Mouse (Mus musculus) CH12.LX (cell line): ENCODE data around the gene Atp9a. TPM values are rescaled to one million over a fixed set of nuclear protein-coding genes. Genes with fewer than 3 reads are reported as not detected.

Source experiments
- DNase-seq: peaks from one replicate; pipeline ENCODE4 v3.0.0-alpha.2; 2013; ENCODE audit errors: extremely low read depth
- H3K27ac ChIP-seq: 2 replicates; pipeline ENCODE4 v1.5.1; 2012; ENCODE audit warnings: low read depth, mild to moderate bottlenecking, control low read depth, moderate library complexity; ENCODE audit not compliant: insufficient read depth
- H3K27me3 ChIP-seq: replicated peaks from 2 replicates; pipeline ENCODE3; 2012; ENCODE audit warnings: inconsistent platforms
- H3K36me3 ChIP-seq, 2 experiments: replicated peaks in 1 of 2; 2 replicates each; pipeline versions ENCODE3 to v1.6.1; 2012; ENCODE audit warnings: inconsistent platforms in 1 of 2, low read length in 1 of 2, mild to moderate bottlenecking in 1 of 2, mixed read lengths in 1 of 2, moderate library complexity in 1 of 2; ENCODE audit not compliant: control insufficient read depth in 1 of 2, insufficient read depth in 1 of 2
- H3K4me1 ChIP-seq, 2 experiments: 2 replicates each; pipeline ENCODE4 v1.6.1; 2012; ENCODE audit warnings: inconsistent platforms in 1 of 2, moderate library complexity in 1 of 2; ENCODE audit not compliant: insufficient read depth in 2 of 2, control insufficient read depth in 1 of 2
- H3K4me2 ChIP-seq: 2 replicates; pipeline ENCODE4 v1.6.1; 2012; ENCODE audit warnings: low read depth, mild to moderate bottlenecking, control low read depth; ENCODE audit not compliant: poor library complexity, insufficient read depth, severe bottlenecking
- H3K4me3 ChIP-seq, 3 experiments: fragments of 150-350 bp in 1 of 3; sonication (generic) in 1 of 3; replicated peaks in 1 of 3; 2 replicates each; pipeline versions ENCODE3 to v1.5.1; 2011 to 2012; ENCODE audit warnings: low read depth in 2 of 3, low read length in 2 of 3, mild to moderate bottlenecking in 2 of 3, moderate library complexity in 2 of 3, control low read depth in 1 of 3, improper control_type of control experiment in 1 of 3, inconsistent platforms in 1 of 3, mixed read lengths in 1 of 3; ENCODE audit not compliant: poor library complexity in 1 of 3
- H3K79me2 ChIP-seq: replicated peaks from 2 replicates; pipeline ENCODE4 v1.6.1; 2012; ENCODE audit warnings: mild to moderate bottlenecking, moderate library complexity; ENCODE audit not compliant: control insufficient read depth, poor library complexity, insufficient read depth, severe bottlenecking; ENCODE audit errors: extremely low read depth
- H3K9ac ChIP-seq: 2 replicates; pipeline ENCODE4 v1.6.1; 2012; ENCODE audit warnings: low read depth, mild to moderate bottlenecking, control low read depth, moderate library complexity; ENCODE audit not compliant: insufficient read depth
- H3K9me3 ChIP-seq: replicated peaks from 2 replicates; pipeline ENCODE3; 2012; ENCODE audit warnings: low read length, inconsistent platforms, mixed read lengths
- BHLHE40 ChIP-seq: IDR thresholded peaks from 2 replicates; pipeline ENCODE4 v1.6.1; 2011; ENCODE audit warnings: mild to moderate bottlenecking, low read depth, low read length, improper control_type of control experiment
- CTCF ChIP-seq, 2 experiments: IDR thresholded peaks in 1 of 2; conservative IDR thresholded peaks in 1 of 2; 2 replicates each; pipeline ENCODE4 v1.5.1; 2011 to 2012; ENCODE audit warnings: low read depth in 2 of 2, low read length in 2 of 2, improper control_type of control experiment in 1 of 2, inconsistent platforms in 1 of 2, mild to moderate bottlenecking in 1 of 2, moderate library complexity in 1 of 2
- ELF1 ChIP-seq: IDR thresholded peaks from 2 replicates; pipeline ENCODE4 v1.6.1; 2014; ENCODE audit warnings: low read depth, mild to moderate bottlenecking, inconsistent platforms, low read length, improper control_type of control experiment
- EP300 ChIP-seq: IDR thresholded peaks from 2 replicates; pipeline ENCODE4 v1.6.1; 2011; ENCODE audit warnings: low read length, improper control_type of control experiment
- ETS1 ChIP-seq: conservative IDR thresholded peaks from 2 replicates; pipeline ENCODE4 v1.6.1; 2012; ENCODE audit warnings: low read depth, mild to moderate bottlenecking, inconsistent platforms, low read length, improper control_type of control experiment, moderate library complexity
- IRF4 ChIP-seq: IDR thresholded peaks from 2 replicates; pipeline ENCODE4 v1.6.1; 2014; ENCODE audit warnings: low read depth, mild to moderate bottlenecking, inconsistent platforms, low read length, improper control_type of control experiment
- JUN ChIP-seq: IDR thresholded peaks from 2 replicates; pipeline ENCODE4 v1.6.1; 2011; ENCODE audit warnings: low read depth, mild to moderate bottlenecking, low read length, improper control_type of control experiment, moderate library complexity; ENCODE audit not compliant: insufficient read depth
- JUND ChIP-seq: conservative IDR thresholded peaks from 2 replicates; pipeline ENCODE4 v1.6.1; 2011; ENCODE audit warnings: low read depth, low read length, improper control_type of control experiment
- MAX ChIP-seq: IDR thresholded peaks from 2 replicates; pipeline ENCODE4 v1.6.1; 2011; ENCODE audit warnings: low read length, improper control_type of control experiment
- NELFE ChIP-seq: IDR thresholded peaks from 2 replicates; pipeline ENCODE4 v1.6.1; 2011; ENCODE audit warnings: low read depth, low read length, improper control_type of control experiment
- PAX5 ChIP-seq: IDR thresholded peaks from 2 replicates; pipeline ENCODE4 v1.6.1; 2012; ENCODE audit warnings: low read length, inconsistent platforms, mixed read lengths
- RAD21 ChIP-seq: IDR thresholded peaks from 2 replicates; pipeline ENCODE4 v1.6.1; 2011; ENCODE audit warnings: low read depth, mild to moderate bottlenecking, low read length, improper control_type of control experiment, moderate library complexity
- RCOR1 ChIP-seq: conservative IDR thresholded peaks from 2 replicates; pipeline ENCODE4 v1.6.1; 2012; ENCODE audit warnings: low read depth, mild to moderate bottlenecking, inconsistent platforms, low read length, improper control_type of control experiment
- SMC3 ChIP-seq: IDR thresholded peaks from 2 replicates; pipeline ENCODE4 v1.6.1; 2011; ENCODE audit warnings: low read depth, low read length, improper control_type of control experiment
- TCF12 ChIP-seq: IDR thresholded peaks from 2 replicates; pipeline ENCODE4 v1.6.1; 2014; ENCODE audit warnings: low read depth, mild to moderate bottlenecking, inconsistent platforms, low read length, improper control_type of control experiment
- UBTF ChIP-seq: IDR thresholded peaks from 2 replicates; pipeline ENCODE4 v1.6.1; 2012; ENCODE audit warnings: low read depth, mild to moderate bottlenecking, inconsistent platforms, low read length, improper control_type of control experiment, moderate library complexity
- USF2 ChIP-seq: conservative IDR thresholded peaks from 2 replicates; pipeline ENCODE4 v1.6.1; 2011; ENCODE audit warnings: low read depth, low read length, improper control_type of control experiment
- ZC3H11A ChIP-seq: IDR thresholded peaks from 2 replicates; pipeline ENCODE4 v1.6.1; 2012; ENCODE audit warnings: low read depth, mild to moderate bottlenecking, inconsistent platforms, low read length, improper control_type of control experiment
- ZKSCAN1 ChIP-seq: IDR thresholded peaks from 2 replicates; pipeline ENCODE4 v1.6.1; 2012; ENCODE audit warnings: low read depth, inconsistent platforms, low read length, improper control_type of control experiment, borderline replicate concordance
- ZNF384 ChIP-seq: IDR thresholded peaks from 2 replicates; pipeline ENCODE4 v1.6.1; 2012; ENCODE audit warnings: low read depth, low read length, improper control_type of control experiment, inconsistent platforms
- dilution Hi-C: fragments of 300-500 bp; cut with MboI; formaldehyde crosslinking; loops from 2 replicates; pipeline ENCODE4 v1.14.3; 2020; ENCODE audit warnings: low sequenced_read_pairs; ENCODE audit not compliant: extremely low pct_unique_long_range_greater_than_20kb, extremely low pct_ligation_motif_present
- in situ Hi-C: fragments of 300-500 bp; cut with MboI; formaldehyde crosslinking; loops from 3 replicates; pipeline ENCODE4 v1.14.3; 2019; ENCODE audit warnings: low sequenced_read_pairs, low pct_ligation_motif_present, low pct_unique_long_range_greater_than_20kb, mixed read lengths
- polyA plus RNA-seq: library from polyadenylated mRNA; unstranded; fragments of >175 nt; gene quantifications from 2 replicates; pipeline ENCODE4 v1.2.1, GENCODE M21; 2012; ENCODE audit warnings: low read depth; ENCODE audit not compliant: insufficient read length
- total RNA-seq, 2 experiments: library from RNA; depleted of rRNA; stranded (reverse); fragments of 300-350 nt in 1 of 2; fragments of >200 nt in 1 of 2; gene quantifications; 2 replicates each; pipeline ENCODE4 v1.2.3; 2012 to 2014

Gene Atp9a
- total and polyA plus RNA-seq, 3 experiments, result 18.9 to 43.7 (median 40.1) TPM

GRCm38 (mm10) chr2:168586512-168586911 is 155.7 kb downstream of the Atp9a start:
- peaks cover 24 to 77% of the 10 kb centered on the region in 2 experiments for H3K4me1 ChIP-seq
- H3K79me2 ChIP-seq, result peaks cover 4% of the 10 kb centered on the region; the same call in 1 of the 2 replicates
- no peak for DNase-seq
- no peak for TF ChIP-seq UBTF
- TF ChIP-seq ZKSCAN1, result no peak
- TF ChIP-seq SMC3, result no peak
- no peak for TF ChIP-seq BHLHE40
- no peak for TF ChIP-seq USF2
- no peak for TF ChIP-seq MAX
- TF ChIP-seq, all 38 proteins: peak for 0
- H3K4me3 ChIP-seq, result no peak overlapping the region
- H3K36me3 ChIP-seq, result peaks cover 4 to 38% of the 10 kb centered on the region in 2 experiments
- H3K4me2 ChIP-seq, result no peak overlapping the region
- dilution Hi-C loops (no loop called here), in situ Hi-C loops (no loop called here)
- H3K9ac ChIP-seq, result no peak overlapping the region
- H3K27ac ChIP-seq, result no peak overlapping the region
- no peaks in the 10 kb centered on the region for H3K9me3 ChIP-seq
- H3K27me3 ChIP-seq, result no peaks in the 10 kb centered on the region

GRCm38 (mm10) chr2:168584857-168585256 is 157.4 kb downstream of the Atp9a start:
- H3K4me2 ChIP-seq, result no peak overlapping the region
- no peak for DNase-seq
- H3K36me3 ChIP-seq, result peaks cover 4 to 48% of the 10 kb centered on the region in 2 experiments
- H3K4me3 ChIP-seq, result no peak overlapping the region
- peaks cover 4% of the 10 kb centered on the region; the same call in 1 of the 2 replicates for H3K79me2 ChIP-seq
- H3K9ac ChIP-seq, result no peak overlapping the region
- dilution Hi-C loops (no loop called here), in situ Hi-C loops (loop anchor here (5.0 kb wide), 1 partner anchor 43 kb away; no protein-coding TSS in a partner anchor)
- H3K27me3 ChIP-seq, result no peaks in the 10 kb centered on the region
- no peaks in the 10 kb centered on the region for H3K9me3 ChIP-seq
- H3K27ac ChIP-seq, result no peak overlapping the region
- peaks cover 16 to 78% of the 10 kb centered on the region in 2 experiments for H3K4me1 ChIP-seq
- TF ChIP-seq EP300 (no peak), BHLHE40 (no peak), UBTF (no peak), RCOR1 (no peak), RAD21 (no peak), NELFE (no peak), CTCF (conservative IDR thresholded peaks at IDR 0.05 in 1 of 2, IDR thresholded peaks at IDR 0.05 in 1 of 2; ENCODE audit: low read depth in 2 of 2, low read length in 2 of 2) (no peak), TCF12 (no peak), ZNF384 (no peak), JUND (no peak), ELF1 (no peak), SMC3 (no peak), ETS1 (no peak), PAX5 (no peak), ZC3H11A (no peak), ZKSCAN1 (no peak), IRF4 (no peak), JUN (no peak)

Other genes starting within 250 kb of the Atp9a start
- gene Nfatc2, start 140.8 kb downstream of the Atp9a start, total RNA-seq (2012; rRNA removed), result 2.9 and 3.6 TPM in 2 replicates
- gene Nfatc2, start 140.8 kb downstream of the Atp9a start, total RNA-seq (2014; rRNA removed), result 1.3 and 1.8 TPM in 2 replicates
- gene Nfatc2, start 140.8 kb downstream of the Atp9a start, polyA plus RNA-seq, result 3.2 and 4.8 TPM in 2 replicates
- gene Sall4, start 25.5 kb upstream of the Atp9a start, total RNA-seq (2012; rRNA removed), result not detected in 2 replicates
- not detected in 2 replicates for gene Sall4, start 25.5 kb upstream of the Atp9a start, total RNA-seq (2014; rRNA removed)
- not detected in 2 replicates for gene Sall4, start 25.5 kb upstream of the Atp9a start, polyA plus RNA-seq
- 25.1 and 25.8 TPM in 2 replicates for gene Zfp64, start 213.2 kb upstream of the Atp9a start, total RNA-seq (2012; rRNA removed)
- 20.0 and 22.2 TPM in 2 replicates for gene Zfp64, start 213.2 kb upstream of the Atp9a start, total RNA-seq (2014; rRNA removed)
- 31.4 and 37.0 TPM in 2 replicates for gene Zfp64, start 213.2 kb upstream of the Atp9a start, polyA plus RNA-seq